In genomic region chr11:8249468-8249867, GRCm38 (mm10) we compare ENCODE assay signal across 19 mouse cellular contexts.
DNase-seq lines count a peak whose midpoint lies in the region; ATAC-seq and TF ChIP-seq lines count a peak whose summit lies in the region.
"Had no signal": no experiment of that assay in that cellular context is flagged by ENCODE, and none has a peak within 500 bp of the region (broad histone marks: within the 10 kb centered on the region; RNA-seq: fewer than 3 reads in every experiment).

No protein-coding gene starts in this region.

- ATAC-seq in kidney, embryonic 14.5 days (ENCODE audit: low FRiP score, low TSS enrichment): no peak
- 0 out of 2 replicates have a peak, but pooled peaks have one; percentile 10 for ATAC-seq in limb, embryonic 11.5 days (ENCODE audit: insufficient number of reproducible peaks, low FRiP score, low TSS enrichment, low read depth)
- peak; percentile 54; the same call in 1 of the 2 replicates for ATAC-seq in limb, embryonic 13.5 days (ENCODE audit: low FRiP score, low read depth)
- ATAC-seq: forebrain, embryonic 14.5 days; hindbrain, embryonic 16.5 days had no signal

- no peak overlapping the region for H3K27ac ChIP-seq in kidney, adult 2 months (ENCODE audit: insufficient read depth, low read depth, low read length)
- no peak overlapping the region for H3K27ac ChIP-seq in kidney, embryonic 14.5 days (ENCODE audit: low read depth, low read length)
- no peak overlapping the region for H3K27ac ChIP-seq in limb, embryonic 11.5 days (replicated peaks; ENCODE audit: low read depth, low read length)
- 0 out of 2 replicates have a peak overlapping the region, but pooled peaks have one; percentile 39 for H3K27ac ChIP-seq in limb, embryonic 13.5 days
- H3K27ac ChIP-seq: embryonic facial prominence, embryonic 10.5 days; heart, embryonic 10.5 days; hindbrain, embryonic 12.5 days had no signal

- TF ChIP-seq POLR2A in kidney, adult 2 months (IDR thresholded peaks at IDR 0.05; ENCODE audit: low read depth, low read length): no peak

- H3K27me3 ChIP-seq in kidney, adult 2 months (replicated peaks; ENCODE audit: control insufficient read depth, insufficient read depth, low read length): no peaks in the 10 kb centered on the region
- H3K27me3 ChIP-seq in kidney, embryonic 14.5 days (ENCODE audit: control insufficient read depth, insufficient read depth, low read length): no peaks in the 10 kb centered on the region
- no peaks in the 10 kb centered on the region for H3K27me3 ChIP-seq in limb, embryonic 11.5 days (ENCODE audit: control insufficient read depth, insufficient read depth, low read length)
- no peaks in the 10 kb centered on the region for H3K27me3 ChIP-seq in limb, embryonic 13.5 days
- H3K27me3 ChIP-seq: hindbrain, embryonic 12.5 days had no signal

- no peak overlapping the region for H3K4me2 ChIP-seq in kidney, embryonic 14.5 days (replicated peaks; ENCODE audit: low read depth, low read length)
- H3K4me2 ChIP-seq in limb, embryonic 11.5 days (ENCODE audit: low read depth, severe bottlenecking): no peak overlapping the region
- H3K4me2 ChIP-seq in limb, embryonic 13.5 days (replicated peaks): peak overlapping the region; percentile 3; the same call in 1 of the 2 replicates
- H3K4me2 ChIP-seq: hindbrain, embryonic 12.5 days had no signal

- 26% methylated on average over 8 of the region's 8 CpGs for WGBS in kidney, adult 2 months
- 15% methylated on average over 8 of the region's 8 CpGs for WGBS in kidney, embryonic 14.5 days
- 13% methylated on average over 8 of the region's 8 CpGs for WGBS in limb, embryonic 11.5 days
- 6% methylated on average over 8 of the region's 8 CpGs for WGBS in limb, embryonic 13.5 days

- H3K4me3 ChIP-seq in kidney, adult 2 months (ENCODE audit: insufficient read depth, low read depth, low read length): no peak overlapping the region
- no peak overlapping the region for H3K4me3 ChIP-seq in kidney, embryonic 14.5 days (ENCODE audit: low read length)
- no peak overlapping the region for H3K4me3 ChIP-seq in limb, embryonic 11.5 days (ENCODE audit: low read depth, low read length)
- H3K4me3 ChIP-seq in limb, embryonic 13.5 days: no peak overlapping the region
- H3K4me3 ChIP-seq: embryonic facial prominence, embryonic 10.5 days; heart, embryonic 10.5 days; hindbrain, embryonic 12.5 days had no signal

- H3K36me3 ChIP-seq in kidney, adult 2 months (ENCODE audit: control insufficient read depth, insufficient read depth, low read length): no peaks in the 10 kb centered on the region
- H3K36me3 ChIP-seq in kidney, embryonic 14.5 days (ENCODE audit: control insufficient read depth, insufficient read depth, low read length): no peaks in the 10 kb centered on the region
- H3K36me3 ChIP-seq in limb, embryonic 11.5 days (ENCODE audit: control insufficient read depth, insufficient read depth, low read length): no peaks in the 10 kb centered on the region
- no peaks in the 10 kb centered on the region for H3K36me3 ChIP-seq in limb, embryonic 13.5 days
- H3K36me3 ChIP-seq: embryonic facial prominence, embryonic 10.5 days; heart, embryonic 10.5 days; hindbrain, embryonic 12.5 days had no signal

- H3K9ac ChIP-seq in kidney, embryonic 14.5 days (ENCODE audit: low read depth, low read length): no peak overlapping the region
- no peak overlapping the region for H3K9ac ChIP-seq in limb, embryonic 11.5 days (ENCODE audit: low read length)
- no peak overlapping the region for H3K9ac ChIP-seq in limb, embryonic 13.5 days
- H3K9ac ChIP-seq: hindbrain, embryonic 12.5 days had no signal

- TF ChIP-seq CTCF in kidney, adult 2 months (conservative IDR thresholded peaks at IDR 0.05; ENCODE audit: insufficient read depth, insufficient read length, low read depth, low read length): no peak

- no peaks in the 10 kb centered on the region for H3K4me1 ChIP-seq in kidney, adult 2 months (ENCODE audit: control insufficient read depth, insufficient read depth, low read length)
- no peaks in the 10 kb centered on the region for H3K4me1 ChIP-seq in kidney, embryonic 14.5 days (ENCODE audit: control insufficient read depth, insufficient read depth, low read length)
- H3K4me1 ChIP-seq in limb, embryonic 11.5 days (ENCODE audit: control insufficient read depth, insufficient read depth, low read length): 0 out of 2 replicates have a peak, but pooled peaks cover 8% of the 10 kb centered on the region
- peaks cover 45% of the 10 kb centered on the region for H3K4me1 ChIP-seq in limb, embryonic 13.5 days
- H3K4me1 ChIP-seq: heart, embryonic 10.5 days; hindbrain, embryonic 12.5 days had no signal

- DNase-seq in kidney, adult 2 months: peak; percentile 7
- peak; percentile 12 to 37 for DNase-seq in kidney, postnatal 25 days
- no peak for DNase-seq in kidney, adult 9 months
- peak; percentile 55 for DNase-seq in limb, embryonic 11.5 days (ENCODE audit: low spot score)
- DNase-seq in adrenal gland, postnatal 14 days: no peak
- DNase-seq: adrenal gland, adult 2 months; adrenal gland, postnatal 36 days; cerebellum, adult 2 months; cerebellum, postnatal 10 days; heart, adult 18-20 months; heart, postnatal 10 days; heart, postnatal 4 days had no signal

- no peaks in the 10 kb centered on the region for H3K9me3 ChIP-seq in kidney, embryonic 14.5 days (ENCODE audit: control insufficient read depth, low read length)
- no peaks in the 10 kb centered on the region for H3K9me3 ChIP-seq in limb, embryonic 11.5 days (ENCODE audit: control insufficient read depth, low read length)
- H3K9me3 ChIP-seq in limb, embryonic 13.5 days: no peaks in the 10 kb centered on the region
- H3K9me3 ChIP-seq: embryonic facial prominence, embryonic 10.5 days; heart, embryonic 10.5 days; hindbrain, embryonic 12.5 days had no signal

Comparison
In these comparisons a context has a peak if more than half of its experiments do, and no peak if none do; other contexts are left out.
1. DNase-seq: peak in kidney, adult 2 months (single experiment), kidney, postnatal 25 days (2 of 2) and limb, embryonic 11.5 days (single experiment); none in kidney, adult 9 months (single experiment) and adrenal gland, postnatal 14 days (single experiment).